Mouse (Mus musculus) liver, adult 2 months (tissue): ENCODE measurements around the gene Tubb5.

Experiments used
- CTCF ChIP-seq: fragments of 200-500 bp; IDR thresholded peaks from 2 replicates; pipeline ENCODE4 v1.5.1; 2011; ENCODE audit warnings: low read depth, low read length, control low read depth
- POLR2A ChIP-seq: fragments of 200-500 bp; IDR thresholded peaks from 2 replicates; pipeline ENCODE4 v1.6.1; 2011; ENCODE audit warnings: low read length, control low read depth; ENCODE audit not compliant: insufficient read depth; ENCODE audit errors: extremely low read depth

DNA sequence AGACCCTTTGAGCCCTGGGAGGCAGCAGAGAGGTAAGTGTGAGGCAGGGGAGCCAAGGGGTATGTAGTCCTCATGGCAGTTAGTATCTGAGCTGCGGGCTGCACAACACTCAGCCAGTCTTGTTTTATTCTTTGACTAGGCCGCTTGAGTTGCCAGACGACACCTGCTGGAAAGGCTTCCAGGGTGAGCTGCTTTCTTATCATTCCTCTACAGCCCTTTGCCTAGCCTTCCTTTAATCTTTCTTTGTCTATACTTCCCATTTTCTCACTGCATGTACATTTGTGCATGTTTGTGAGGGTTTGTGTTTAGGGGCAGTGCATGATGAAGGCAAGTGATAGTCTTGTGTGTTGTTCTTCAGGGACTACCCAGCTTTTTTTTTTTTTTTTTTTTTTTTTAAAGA, 12.9 kb upstream of the Tubb5 start:
- TF ChIP-seq CTCF = no peak
- no peak for TF ChIP-seq POLR2A
